In the genomic region with DNA sequence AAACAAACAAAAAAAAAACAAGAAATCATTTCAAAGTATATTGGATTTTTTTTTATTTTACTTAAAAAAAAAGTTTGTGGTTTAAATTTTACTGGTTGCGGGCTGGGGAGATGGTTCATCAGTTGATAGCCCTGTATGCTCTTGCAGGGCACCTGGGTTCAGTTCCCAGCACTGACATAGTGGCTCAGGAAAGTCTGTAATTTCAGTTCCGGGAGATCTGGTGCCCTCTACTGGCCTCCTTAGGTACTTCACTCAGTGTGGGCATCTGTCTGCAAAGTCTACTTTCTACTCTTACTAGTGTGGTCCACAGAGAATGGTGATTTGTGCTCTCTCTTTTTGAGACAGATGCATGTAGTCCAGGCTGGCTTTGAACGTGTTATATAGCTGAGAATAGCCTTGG, we compare ENCODE assay signal across 10 mouse cellular contexts. TPM values are rescaled to one million over a fixed set of nuclear protein-coding genes. Genes with fewer than 3 reads are reported as not detected.
DNase-seq lines count a peak whose midpoint lies in the region; ATAC-seq and TF ChIP-seq lines count a peak whose summit lies in the region.
"Had no signal": no experiment of that assay in that cellular context is flagged by ENCODE, and none has a peak within 500 bp of the region (broad histone marks: within the 10 kb centered on the region; RNA-seq: fewer than 3 reads in every experiment).

No protein-coding gene starts in this region.

- peak; percentile 31 for DNase-seq in hindbrain, postnatal 0 days (ENCODE audit: low spot score)
- peak; percentile 88 to 89 for DNase-seq in B cell, adult 2 months
- peak; percentile 62 for DNase-seq in NIH3T3 (ENCODE audit: low read depth)
- peak; percentile 63 for DNase-seq in liver, postnatal 0 days
- peak; percentile 66 for DNase-seq in thymus, postnatal 25 days
- no peak for DNase-seq in adrenal gland, postnatal 4 days (ENCODE audit: low spot score in 2 of 2)
- DNase-seq in forebrain, embryonic 10.5 days (ENCODE audit: extremely low spot score, low spot score), result no peak

- peak; percentile 66 for TF ChIP-seq CTCF in hindbrain, postnatal 0 days (IDR thresholded peaks at IDR 0.05; ENCODE audit: low read depth)
- peak; percentile 75 for TF ChIP-seq CTCF in liver, postnatal 0 days (IDR thresholded peaks at IDR 0.05; ENCODE audit: low read depth)

- H3K36me3 ChIP-seq in hindbrain, postnatal 0 days (ENCODE audit: insufficient read depth, low read length), result no peaks in the 10 kb centered on the region
- H3K36me3 ChIP-seq in hindbrain, embryonic 12.5 days, result 0 out of 2 replicates have a peak, but pooled peaks cover 4% of the 10 kb centered on the region
- no peaks in the 10 kb centered on the region for H3K36me3 ChIP-seq in liver, postnatal 0 days (replicated peaks; ENCODE audit: insufficient read depth, low read length)
- peaks cover 29% of the 10 kb centered on the region for H3K36me3 ChIP-seq in forebrain, embryonic 10.5 days (replicated peaks)

- 86% methylated on average over 3 of the region's 3 CpGs for WGBS in hindbrain, postnatal 0 days
- 86% methylated on average over 3 of the region's 3 CpGs for WGBS in hindbrain, embryonic 12.5 days
- WGBS in liver, postnatal 0 days (ENCODE audit: insufficient replicate concordance), result 72% methylated on average over 3 of the region's 3 CpGs
- WGBS in forebrain, embryonic 10.5 days, result 87% methylated on average over 3 of the region's 3 CpGs

- H3K9ac ChIP-seq in hindbrain, postnatal 0 days (replicated peaks; ENCODE audit: low read length), result no peak overlapping the region
- no peak overlapping the region for H3K9ac ChIP-seq in hindbrain, embryonic 12.5 days
- no peak overlapping the region for H3K9ac ChIP-seq in liver, postnatal 0 days (replicated peaks)
- H3K9ac ChIP-seq: embryonic facial prominence, embryonic 12.5 days; limb, embryonic 15.5 days had no signal

- H3K4me2 ChIP-seq in hindbrain, postnatal 0 days (ENCODE audit: low read depth, low read length), result no peak overlapping the region
- no peak overlapping the region for H3K4me2 ChIP-seq in hindbrain, embryonic 12.5 days (replicated peaks)
- H3K4me2 ChIP-seq in liver, postnatal 0 days (ENCODE audit: low read depth, low read length), result no peak overlapping the region
- H3K4me2 ChIP-seq: limb, embryonic 15.5 days had no signal

- no peak for TF ChIP-seq EP300 in liver, postnatal 0 days (IDR thresholded peaks at IDR 0.05; ENCODE audit: low read depth)

- H3K4me1 ChIP-seq in hindbrain, postnatal 0 days (ENCODE audit: insufficient read depth, low read length), result 0 out of 2 replicates have a peak, but pooled peaks cover 5% of the 10 kb centered on the region
- H3K4me1 ChIP-seq in hindbrain, embryonic 12.5 days, result peaks cover 7% of the 10 kb centered on the region
- H3K4me1 ChIP-seq in liver, postnatal 0 days (ENCODE audit: insufficient read depth), result peaks cover 8% of the 10 kb centered on the region; the same call in 1 of the 2 replicates
- H3K4me1 ChIP-seq in forebrain, embryonic 10.5 days, result peaks cover 14% of the 10 kb centered on the region
- H3K4me1 ChIP-seq: embryonic facial prominence, embryonic 12.5 days had no signal

- H3K4me3 ChIP-seq in hindbrain, postnatal 0 days (ENCODE audit: low read length), result no peak overlapping the region
- H3K4me3 ChIP-seq in hindbrain, embryonic 12.5 days, result no peak overlapping the region
- no peak overlapping the region for H3K4me3 ChIP-seq in liver, postnatal 0 days (ENCODE audit: low read depth, low read length)
- H3K4me3 ChIP-seq in forebrain, embryonic 10.5 days, result no peak overlapping the region; the same call in 1 of the 2 replicates
- H3K4me3 ChIP-seq: embryonic facial prominence, embryonic 12.5 days had no signal

- no peak overlapping the region for H3K27ac ChIP-seq in hindbrain, postnatal 0 days
- H3K27ac ChIP-seq in hindbrain, embryonic 12.5 days, result no peak overlapping the region
- no peak overlapping the region for H3K27ac ChIP-seq in liver, postnatal 0 days (ENCODE audit: low read depth)
- no peak overlapping the region for H3K27ac ChIP-seq in forebrain, embryonic 10.5 days
- H3K27ac ChIP-seq: embryonic facial prominence, embryonic 12.5 days; limb, embryonic 15.5 days had no signal

- no peaks in the 10 kb centered on the region for H3K9me3 ChIP-seq in hindbrain, postnatal 0 days (ENCODE audit: low read length)
- H3K9me3 ChIP-seq in hindbrain, embryonic 12.5 days (replicated peaks), result peaks cover 9% of the 10 kb centered on the region; the same call in 1 of the 2 replicates
- H3K9me3 ChIP-seq in liver, postnatal 0 days (ENCODE audit: low read length), result no peaks in the 10 kb centered on the region
- H3K9me3 ChIP-seq in forebrain, embryonic 10.5 days, result peaks cover 26% of the 10 kb centered on the region
- H3K9me3 ChIP-seq: limb, embryonic 15.5 days had no signal

- ATAC-seq in hindbrain, postnatal 0 days, result no peak
- ATAC-seq in hindbrain, embryonic 12.5 days (ENCODE audit: low FRiP score), result no peak
- no peak for ATAC-seq in liver, postnatal 0 days

- H3K27me3 ChIP-seq in hindbrain, postnatal 0 days (ENCODE audit: insufficient read depth, low read length), result no peaks in the 10 kb centered on the region
- no peaks in the 10 kb centered on the region for H3K27me3 ChIP-seq in hindbrain, embryonic 12.5 days
- no peaks in the 10 kb centered on the region for H3K27me3 ChIP-seq in liver, postnatal 0 days (ENCODE audit: insufficient read depth, low read length)
- no peaks in the 10 kb centered on the region for H3K27me3 ChIP-seq in forebrain, embryonic 10.5 days (ENCODE audit: poor library complexity, severe bottlenecking)
- H3K27me3 ChIP-seq: embryonic facial prominence, embryonic 12.5 days; limb, embryonic 15.5 days had no signal

RNA-seq across cellular contexts. Expression of a gene that starts 7.4 kb away (rescaled TPM):
- 8.9 and 20.0 TPM in 2 replicates for total RNA-seq in hindbrain, postnatal 0 days (2014; rRNA removed)
- 76.3 and 80.8 TPM in 2 replicates for polyA plus RNA-seq in hindbrain, postnatal 0 days (2015; fragmentation: Nextera tagmentation; extraction: Ambion mirVana)
- 147 and 164 TPM in 2 replicates for polyA plus RNA-seq in hindbrain, embryonic 12.5 days (2016; fragmentation: Nextera tagmentation; extraction: Ambion mirVana)
- 23.2 and 25.4 TPM in 2 replicates for polyA plus RNA-seq in liver, postnatal 0 days (2015; fragmentation: Nextera tagmentation; extraction: Ambion mirVana)
- 1 to 10 TPM; 5.3 to 5.7 TPM for total RNA-seq in adrenal gland, postnatal 4 days (2021)
- polyA plus RNA-seq in forebrain, embryonic 10.5 days (2016; fragmentation: Nextera tagmentation; extraction: Ambion mirVana), result 156 and 164 TPM in 2 replicates

RNA-seq across cellular contexts. Expression of a gene that starts 12.9 kb away (rescaled TPM):
- total RNA-seq in hindbrain, postnatal 0 days (2014; rRNA removed), result 129 and 170 TPM in 2 replicates
- 55.7 and 57.8 TPM in 2 replicates for polyA plus RNA-seq in hindbrain, postnatal 0 days (2015; fragmentation: Nextera tagmentation; extraction: Ambion mirVana)
- polyA plus RNA-seq in hindbrain, embryonic 12.5 days (2016; fragmentation: Nextera tagmentation; extraction: Ambion mirVana), result 38.8 and 41.6 TPM in 2 replicates
- 4.9 and 5.1 TPM in 2 replicates for polyA plus RNA-seq in liver, postnatal 0 days (2015; fragmentation: Nextera tagmentation; extraction: Ambion mirVana)
- 10 to 100 TPM; 76.0 to 83.4 TPM for total RNA-seq in adrenal gland, postnatal 4 days (2021)
- polyA plus RNA-seq in forebrain, embryonic 10.5 days (2016; fragmentation: Nextera tagmentation; extraction: Ambion mirVana), result 24.7 and 27.4 TPM in 2 replicates

Comparison
In these comparisons a context has a peak if more than half of its experiments do, and no peak if none do; other contexts are left out.
1. DNase-seq: peak in hindbrain, postnatal 0 days (single experiment), B cell, adult 2 months (2 of 2), NIH3T3 (single experiment), liver, postnatal 0 days (single experiment) and thymus, postnatal 25 days (single experiment); none in adrenal gland, postnatal 4 days (0 of 2) and forebrain, embryonic 10.5 days (single experiment).